Mouse (Mus musculus): ENCODE data around the gene Bco1.

Bco1 gene

GRCm38 (mm10) chr8:117156149-117156548, 60.5 kb downstream of the Bco1 start:
- DNase-seq (ENCODE audit: low read depth) = no peak

- no peak for DNase-seq (ENCODE audit: low read depth)
These were observed 61.5 kb downstream of the Bco1 start for GRCm38 (mm10) chr8:117156866-117157768.

DNA sequence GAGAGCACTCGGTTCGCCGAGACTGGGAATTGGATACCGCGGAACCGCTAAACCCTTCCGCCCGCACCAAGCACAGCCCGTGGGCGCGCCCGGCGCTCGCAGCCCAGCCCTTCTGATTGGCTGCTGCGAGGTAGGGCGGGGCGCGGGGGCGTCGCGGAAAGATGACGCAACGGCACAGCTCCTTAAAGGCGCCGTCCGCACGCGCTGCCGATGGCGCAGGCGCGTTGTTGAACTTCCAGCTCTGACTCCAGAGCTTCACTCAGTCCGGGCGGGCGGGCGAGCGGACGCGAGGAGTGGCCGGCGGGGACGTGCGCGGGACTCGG, 62.1 kb downstream of the Bco1 start:
- peak; percentile 85 for DNase-seq (ENCODE audit: low read depth)

GRCm38 (mm10) chr8:117158135-117158761, 62.6 kb downstream of the Bco1 start, which contains the start of gene Gan:
Gan (plus strand) TSS chr8:117158135.
- DNase-seq (ENCODE audit: low read depth) = no peak

DNA sequence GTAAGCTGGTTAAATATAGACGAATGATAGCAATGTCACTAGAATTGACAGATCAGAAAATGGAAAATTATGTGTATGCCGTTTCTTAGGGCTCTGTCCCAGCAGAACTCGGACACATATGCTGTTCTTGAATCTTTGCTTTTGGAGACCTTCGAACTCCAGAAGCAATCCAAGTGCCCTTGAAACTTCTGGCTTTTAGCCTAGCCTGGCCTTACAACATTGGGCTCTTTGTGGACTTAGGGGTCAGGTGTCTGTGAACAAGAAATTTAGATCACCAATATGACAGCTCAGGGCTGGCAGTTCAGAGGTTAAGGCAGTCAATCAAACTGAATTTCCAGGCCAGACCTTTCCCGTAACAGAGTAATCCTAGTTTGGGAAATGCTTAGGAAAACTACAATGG, 63.4 kb downstream of the Bco1 start:
- no peak for DNase-seq (ENCODE audit: low read depth)

- DNase-seq (ENCODE audit: low read depth) = no peak
These were observed 69.3 kb downstream of the Bco1 start for GRCm38 (mm10) chr8:117164912-117165311.

DNA sequence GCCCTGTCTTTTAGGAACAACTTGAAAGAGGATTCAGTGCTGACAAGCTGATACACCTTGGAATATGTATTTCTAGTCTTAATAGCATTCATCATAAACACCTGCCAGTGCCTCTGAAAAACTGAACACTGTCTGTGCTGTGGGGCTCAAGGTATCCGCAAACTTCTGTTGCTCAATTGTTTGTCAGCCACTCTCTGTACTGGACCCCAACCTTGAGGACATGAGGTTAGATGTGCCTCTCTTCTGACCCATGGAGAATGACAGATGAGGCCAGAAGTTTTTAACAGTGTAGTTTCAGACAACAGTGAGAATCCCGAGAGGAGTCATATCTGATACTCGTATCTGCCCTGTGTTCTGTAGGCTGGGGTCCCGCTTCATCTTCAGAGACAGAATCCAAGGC, 69.9 kb downstream of the Bco1 start:
- no peak for DNase-seq (ENCODE audit: low read depth)

DNA sequence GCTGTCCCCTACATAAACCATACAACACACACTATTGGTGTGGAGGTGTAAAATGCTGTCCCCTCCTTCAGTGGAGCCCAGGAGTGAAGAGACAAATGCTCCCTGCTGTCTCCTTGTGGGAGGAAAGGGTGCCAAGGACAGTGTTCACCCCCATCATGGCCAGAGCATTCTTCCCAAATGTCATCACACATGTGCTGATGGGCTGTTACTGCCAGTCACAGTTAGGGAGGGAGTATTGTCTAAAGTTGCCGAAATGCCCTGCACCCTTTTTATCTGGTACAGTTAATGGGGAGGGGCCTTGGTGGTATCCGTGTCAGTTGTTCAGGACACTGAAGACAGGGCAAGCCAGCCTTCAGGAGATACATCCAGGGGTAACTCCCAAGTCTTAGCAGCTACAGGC, 70.9 kb downstream of the Bco1 start:
- no peak for DNase-seq (ENCODE audit: low read depth)

GRCm38 (mm10) chr8:117167243-117167883, 71.7 kb downstream of the Bco1 start:
- DNase-seq (ENCODE audit: low read depth) = no peak

GRCm38 (mm10) chr8:117168378-117168777, 72.7 kb downstream of the Bco1 start:
- DNase-seq (ENCODE audit: low read depth) = no peak

- DNase-seq (ENCODE audit: low read depth) = no peak
These were observed 76.2 kb downstream of the Bco1 start for GRCm38 (mm10) chr8:117171826-117172225.

GRCm38 (mm10) chr8:117172904-117173303, 77.2 kb downstream of the Bco1 start:
- DNase-seq (ENCODE audit: low read depth) = no peak

GRCm38 (mm10) chr8:117173690-117174089, 78.0 kb downstream of the Bco1 start:
- no peak for DNase-seq (ENCODE audit: low read depth)

DNA sequence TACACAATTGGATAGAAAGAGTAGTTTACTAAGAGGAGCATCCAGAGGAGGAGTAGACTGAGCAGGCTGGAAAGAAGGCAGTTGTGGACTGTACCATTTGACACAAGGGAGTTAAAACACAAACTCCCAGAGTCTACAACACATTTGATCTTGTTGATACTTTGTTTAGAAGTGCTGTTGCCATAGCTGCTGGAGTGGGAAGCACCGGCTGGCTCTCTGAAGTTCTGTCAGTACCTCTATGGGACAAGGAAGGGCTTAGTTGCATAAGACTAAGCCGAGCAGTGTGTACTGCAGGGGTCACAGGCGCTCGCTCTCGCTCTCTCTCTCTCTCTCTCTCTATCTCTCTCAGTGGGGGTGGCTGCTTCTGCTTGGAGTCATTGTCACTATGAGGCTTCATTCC, 78.9 kb downstream of the Bco1 start:
- DNase-seq (ENCODE audit: low read depth) = no peak

DNA sequence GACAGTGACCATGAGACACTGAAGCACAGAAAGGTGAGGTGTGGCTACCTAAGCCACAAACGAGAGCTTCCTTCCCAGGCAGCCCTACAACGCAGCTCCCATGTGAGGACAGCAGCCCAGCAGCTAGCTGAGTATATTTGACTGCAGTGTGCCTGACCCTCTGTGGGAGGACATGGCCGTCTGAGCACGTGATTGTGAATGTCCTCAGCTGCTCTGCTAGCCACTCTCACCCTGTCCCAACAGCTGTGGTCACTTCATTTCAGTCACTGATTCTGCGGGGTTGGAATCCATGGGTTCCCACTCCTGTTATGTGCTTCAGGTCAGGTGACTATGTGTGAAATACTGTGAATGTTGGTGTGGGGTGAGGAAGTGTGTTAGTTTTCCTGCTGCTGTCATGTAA, 80.7 kb downstream of the Bco1 start:
- no peak for DNase-seq (ENCODE audit: low read depth)

DNA sequence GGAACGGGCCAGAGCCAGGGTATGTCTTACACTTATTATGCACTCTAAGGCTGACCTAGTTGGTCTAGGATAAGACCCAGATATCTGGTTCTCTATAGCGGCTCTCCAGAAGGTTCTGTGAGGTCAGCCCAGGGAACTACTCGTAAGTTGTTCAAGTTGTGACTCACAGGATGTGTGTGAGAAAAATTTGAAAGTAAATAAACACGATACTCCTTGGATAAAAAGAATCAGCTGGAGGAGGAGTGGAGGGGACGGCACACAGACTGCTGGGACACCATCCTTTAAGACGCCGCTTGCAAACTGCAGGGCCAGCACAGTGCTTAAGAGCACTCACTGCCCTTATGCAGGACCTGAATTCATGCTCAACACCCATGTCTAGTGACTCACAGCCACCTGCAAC, 81.6 kb downstream of the Bco1 start:
- no peak for DNase-seq (ENCODE audit: low read depth)

GRCm38 (mm10) chr8:117178039-117178438, 82.4 kb downstream of the Bco1 start:
- DNase-seq (ENCODE audit: low read depth) = no peak

DNA sequence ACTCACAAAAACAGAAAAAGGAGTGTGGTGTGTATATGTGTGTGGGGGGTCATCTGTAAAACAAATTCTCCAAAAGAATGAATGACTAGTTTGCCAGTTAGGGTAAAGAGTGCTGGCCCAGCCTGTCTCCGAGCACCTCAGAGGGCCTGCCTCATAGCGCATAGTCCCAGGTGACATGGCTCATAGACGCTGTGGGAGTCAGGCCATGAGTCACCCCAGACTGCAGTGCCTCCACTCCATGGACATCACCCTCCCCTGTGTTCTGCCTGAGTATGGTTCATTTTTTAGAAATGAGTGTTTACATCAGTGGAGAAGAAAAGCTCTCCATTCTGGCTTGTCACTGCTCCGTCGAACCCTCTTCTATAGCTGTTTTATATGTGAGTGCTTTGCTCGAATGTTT, 83.0 kb downstream of the Bco1 start:
- no peak for DNase-seq (ENCODE audit: low read depth)

GRCm38 (mm10) chr8:117182746-117183145, 87.1 kb downstream of the Bco1 start:
- DNase-seq (ENCODE audit: low read depth) = no peak
